Mouse (Mus musculus): ENCODE results near the gene Glrx5.
A peak's percentile ranks its signal among the peaks of the same experiment; 100 is the strongest.

The Glrx5 gene

DNA sequence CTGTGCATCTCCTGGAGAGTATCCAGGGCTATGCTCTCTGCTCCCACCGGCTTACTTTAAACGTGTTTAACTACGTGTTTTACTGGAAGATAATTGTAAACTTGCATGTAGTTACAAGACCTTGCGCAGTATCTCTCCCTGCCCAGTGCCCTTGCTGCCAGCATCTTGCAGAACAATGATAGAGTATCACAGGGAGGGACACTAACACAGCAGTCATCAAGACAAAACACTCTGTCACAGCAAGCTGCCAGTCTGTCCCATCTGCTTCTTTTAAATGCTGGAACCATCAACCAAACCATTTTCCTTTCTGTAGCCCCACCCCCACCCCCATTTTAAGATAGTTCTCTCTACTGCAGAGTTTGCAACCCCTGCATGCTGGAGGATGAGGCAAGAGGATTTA, 16.3 kb upstream of the Glrx5 start:
- no peak for TF ChIP-seq GATA4 (IDR thresholded peaks at IDR 0.05; ENCODE audit: insufficient replicate concordance, low read length)

DNA sequence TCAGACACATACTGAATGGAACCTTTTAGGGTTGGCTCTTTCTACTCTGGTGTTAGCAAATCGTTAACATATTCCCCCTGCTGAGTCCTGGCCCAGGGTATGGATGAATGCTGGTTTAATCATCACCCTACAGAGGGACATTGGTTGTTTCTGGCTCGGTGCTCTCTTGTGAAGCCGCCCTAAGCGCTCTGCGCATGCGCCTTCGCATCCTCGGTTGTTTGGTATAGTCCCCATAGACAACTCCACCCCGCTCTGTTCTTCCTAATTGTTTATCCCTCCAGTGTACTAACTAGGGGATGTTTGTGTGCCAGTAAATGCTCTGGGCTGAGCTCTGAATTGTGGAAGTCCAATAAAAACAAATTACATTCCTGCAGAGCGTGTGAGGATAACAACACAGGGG, 15.8 kb upstream of the Glrx5 start:
- no peak for TF ChIP-seq GATA4 (IDR thresholded peaks at IDR 0.05; ENCODE audit: insufficient replicate concordance, low read length)

DNA sequence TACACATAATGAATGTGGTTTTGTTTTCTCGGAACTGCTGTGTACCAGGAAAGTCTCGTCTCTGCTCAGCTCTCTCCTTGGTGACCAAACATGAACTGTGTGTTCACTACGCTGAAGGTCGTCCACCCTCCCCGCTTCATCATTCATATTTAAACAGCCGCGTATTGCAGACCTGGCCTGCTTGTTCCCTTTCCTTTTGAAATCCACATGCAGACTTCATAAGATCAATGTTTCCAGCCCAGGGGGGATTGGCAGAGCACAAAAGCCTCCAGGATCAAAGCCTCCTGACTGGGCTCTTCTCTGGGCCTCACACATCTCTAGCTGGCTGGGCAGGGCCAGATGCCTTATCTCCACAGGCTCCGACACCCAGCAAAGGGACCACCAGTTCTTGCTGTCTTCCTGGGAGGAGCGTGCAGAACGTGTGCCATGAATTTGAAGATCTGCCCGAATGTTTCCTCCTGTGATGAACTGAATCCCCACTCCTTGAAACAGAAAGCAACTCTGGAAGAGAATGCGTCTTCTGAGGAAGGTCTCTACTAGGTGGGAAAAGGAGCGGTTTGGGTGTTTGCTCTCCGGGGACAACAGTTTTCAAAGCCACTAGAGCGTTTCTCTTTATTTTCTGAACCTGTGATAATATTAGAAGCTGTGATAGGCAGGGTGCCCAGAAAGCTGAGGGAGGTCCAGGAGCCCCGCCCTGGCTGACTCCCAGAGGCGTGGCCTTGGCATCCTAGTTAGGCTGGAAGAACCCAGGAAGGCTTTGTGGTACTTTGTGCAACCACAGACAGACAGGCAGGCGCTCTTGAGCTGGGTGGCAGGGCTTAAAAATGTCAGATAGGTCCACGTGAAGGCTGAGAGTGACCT, 12.9 kb upstream of the Glrx5 start:
- TF ChIP-seq GATA4 (IDR thresholded peaks at IDR 0.05; ENCODE audit: insufficient replicate concordance, low read length), result no peak

DNA sequence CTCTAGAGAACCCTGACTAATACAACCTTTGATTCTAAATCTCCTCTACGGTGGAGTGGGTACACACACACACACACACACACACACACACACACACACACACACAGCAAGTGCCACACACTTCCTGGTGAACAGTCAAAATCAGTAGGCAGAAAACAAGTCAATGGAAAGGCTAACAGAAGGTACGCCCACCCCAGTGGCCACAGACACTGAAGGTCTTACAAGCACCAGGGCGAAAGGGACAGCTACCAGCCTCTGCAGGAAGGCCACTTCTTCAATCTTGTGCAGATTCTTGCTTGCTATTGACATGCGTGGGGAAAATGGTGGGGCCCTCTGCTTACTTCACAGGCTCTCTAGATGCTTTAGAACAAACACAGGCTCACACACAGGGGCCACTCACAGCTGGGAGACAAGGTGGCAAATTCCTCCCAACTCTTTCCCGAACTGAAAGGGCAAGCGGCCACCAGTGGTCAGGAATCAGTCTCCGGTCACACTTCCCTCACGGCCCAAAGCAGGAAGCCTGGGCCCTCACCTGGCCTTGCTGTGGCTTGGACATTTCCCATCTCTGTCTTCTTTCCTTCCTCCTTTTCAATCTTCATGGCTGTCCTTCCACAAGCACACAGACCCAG, 10.9 kb upstream of the Glrx5 start:
- TF ChIP-seq GATA4 (IDR thresholded peaks at IDR 0.05; ENCODE audit: insufficient replicate concordance, low read length), result no peak

DNA sequence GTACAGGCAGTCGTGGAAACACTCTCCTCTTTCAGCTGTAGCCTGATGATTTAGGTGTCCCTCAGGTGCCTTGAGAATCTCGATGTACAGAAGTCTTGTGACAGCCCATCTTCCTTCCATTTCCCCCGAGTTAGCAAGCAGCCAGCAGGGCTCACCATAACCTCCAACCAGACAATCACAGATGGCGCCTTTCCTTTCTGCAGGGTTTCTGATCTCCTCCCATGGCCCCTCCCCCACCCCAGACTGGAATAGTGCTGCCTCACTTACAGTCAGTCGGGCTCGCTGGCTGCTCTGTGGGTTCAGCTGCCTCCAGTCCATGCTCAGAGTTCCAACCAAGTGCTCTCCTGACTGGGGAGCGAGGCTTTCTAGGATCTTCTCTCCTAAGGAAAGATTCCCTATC, 10.3 kb upstream of the Glrx5 start:
- no peak for TF ChIP-seq GATA4 (IDR thresholded peaks at IDR 0.05; ENCODE audit: insufficient replicate concordance, low read length)

DNA sequence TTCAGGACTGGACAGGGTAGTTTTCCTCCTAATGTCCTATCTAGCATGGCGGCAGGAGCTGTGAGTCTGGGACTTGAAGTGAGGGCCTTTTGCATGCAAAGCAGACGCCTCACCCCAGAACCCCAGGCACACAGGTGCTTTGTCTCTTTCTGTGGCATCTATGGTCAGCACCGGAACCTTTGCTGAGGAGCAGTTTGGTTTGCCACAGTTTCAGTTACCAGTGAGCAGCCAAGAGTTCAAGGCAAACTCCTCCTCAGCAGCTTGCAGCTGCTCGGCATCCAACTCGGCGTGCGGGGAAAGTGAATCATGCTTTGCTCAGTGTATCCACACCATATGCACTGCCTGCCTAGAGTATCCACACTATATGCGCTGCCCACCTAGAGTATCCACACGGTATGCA, 9.7 kb upstream of the Glrx5 start:
- no peak for TF ChIP-seq GATA4 (IDR thresholded peaks at IDR 0.05; ENCODE audit: insufficient replicate concordance, low read length)

DNA sequence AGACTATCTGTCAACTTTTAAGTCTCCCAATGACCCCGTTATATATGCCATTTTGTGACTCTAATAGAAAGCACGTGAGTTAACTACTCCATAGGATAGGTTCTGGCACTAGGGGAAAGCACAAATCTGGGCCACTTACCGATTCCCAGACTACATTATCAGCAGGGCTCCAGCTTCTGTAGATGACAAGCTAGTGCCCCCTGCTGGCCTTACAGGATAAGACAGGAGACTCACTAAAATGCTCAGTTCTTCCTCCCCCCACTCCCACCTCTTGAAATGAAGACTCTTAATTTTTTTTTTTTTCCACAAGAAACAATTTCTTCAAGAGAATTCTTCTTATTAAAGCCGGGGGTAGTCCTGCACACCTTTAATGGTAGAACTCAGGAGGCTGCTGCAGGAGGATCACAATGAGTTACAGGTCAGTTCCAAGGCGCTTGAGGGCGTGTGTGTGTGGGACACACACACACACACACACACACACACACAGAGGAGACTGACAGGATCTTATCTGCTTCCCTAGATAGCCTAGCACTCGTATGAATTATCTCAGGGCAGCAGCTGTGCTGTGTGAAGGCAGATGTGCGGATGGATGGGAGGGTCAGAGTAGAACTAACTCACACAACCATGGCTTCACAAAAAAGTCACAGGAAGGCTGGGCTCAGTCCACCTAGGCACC, 7.1 kb upstream of the Glrx5 start:
- peak; percentile 49; the same call in 1 of the 2 replicates for TF ChIP-seq GATA4 (IDR thresholded peaks at IDR 0.05; ENCODE audit: insufficient replicate concordance, low read length)

DNA sequence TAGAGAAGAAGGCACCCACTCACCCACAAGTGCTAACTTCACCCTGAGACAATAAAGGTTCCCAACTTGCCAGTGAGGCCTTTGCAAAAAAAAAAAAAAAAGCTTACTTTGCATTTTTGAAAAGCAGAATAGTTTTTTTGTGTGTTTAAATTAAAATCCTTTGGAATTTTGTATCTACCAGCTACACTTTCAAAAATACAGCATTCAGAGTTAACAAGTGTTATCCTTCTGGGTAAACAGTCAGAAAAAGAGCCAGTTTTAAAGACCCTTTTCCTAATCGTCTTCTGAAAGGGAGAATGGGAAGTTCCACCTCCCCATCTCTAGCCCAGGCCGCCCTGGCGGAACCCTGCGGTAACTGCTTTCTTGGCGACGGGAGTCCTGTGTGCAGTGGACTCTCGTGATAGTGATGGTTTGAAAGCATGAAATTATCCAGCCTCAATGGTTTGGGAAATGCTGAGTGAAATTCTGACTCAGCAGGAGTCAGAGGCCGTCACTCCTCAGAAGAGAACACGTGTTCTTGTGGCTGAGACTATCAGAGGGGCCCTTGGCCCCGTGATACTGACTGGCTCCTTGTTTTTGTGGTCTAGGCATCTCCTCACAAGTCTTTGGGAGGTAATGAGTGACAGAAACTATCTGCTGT, 6.4 kb upstream of the Glrx5 start:
- no peak for TF ChIP-seq GATA4 (IDR thresholded peaks at IDR 0.05; ENCODE audit: insufficient replicate concordance, low read length)

DNA sequence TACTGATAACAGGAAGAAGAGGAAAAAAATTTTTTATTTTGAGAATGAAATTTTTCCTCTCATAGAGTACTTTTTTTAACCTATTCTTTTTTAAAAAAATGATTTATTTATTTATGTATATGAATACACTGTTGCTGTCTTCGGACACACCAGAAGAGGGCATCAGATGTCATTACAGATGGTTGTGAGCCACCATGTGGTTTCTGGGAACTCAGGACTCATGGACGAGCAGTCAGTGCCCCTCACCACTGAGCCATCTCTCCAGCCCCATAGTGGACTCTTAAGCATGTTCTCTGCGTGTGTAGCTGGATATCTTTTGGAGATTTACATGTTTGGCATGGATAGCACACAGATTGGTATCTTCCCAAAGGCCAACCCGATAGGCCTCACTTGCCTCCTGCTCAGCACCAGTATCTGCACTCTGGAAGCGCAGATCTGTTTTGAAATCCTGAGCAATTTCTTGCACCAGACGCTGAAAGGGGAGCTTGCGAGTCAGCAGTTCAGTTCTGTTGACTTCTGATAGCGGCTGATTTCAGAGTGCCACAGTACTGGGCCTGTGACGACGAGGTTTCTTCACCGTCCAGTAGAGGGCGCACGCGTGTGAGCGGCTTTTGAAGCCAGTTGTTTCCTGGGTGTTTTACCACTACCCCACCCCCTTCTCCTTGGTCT, 5.0 kb upstream of the Glrx5 start:
- peak; percentile 81; the same call in 1 of the 2 replicates for TF ChIP-seq GATA4 (IDR thresholded peaks at IDR 0.05; ENCODE audit: insufficient replicate concordance, low read length)

DNA sequence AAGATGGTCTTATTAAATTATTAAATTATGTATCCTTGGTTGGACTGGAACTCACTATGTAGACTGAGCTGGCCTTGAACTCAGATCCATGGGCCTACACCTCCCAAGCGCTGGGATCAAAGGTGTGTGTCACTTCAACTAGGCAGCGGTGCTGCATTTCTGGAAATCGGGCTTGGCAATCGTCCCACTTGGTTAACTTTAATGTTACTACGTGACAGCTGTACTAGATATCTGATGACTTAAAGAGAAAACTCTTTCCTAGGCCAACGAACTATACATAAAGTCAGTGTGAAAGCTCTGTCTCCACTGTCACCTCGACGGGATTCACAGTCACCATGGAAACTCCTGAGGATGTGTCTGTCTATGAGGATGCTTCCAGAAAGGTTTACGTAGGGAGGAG, 2.6 kb upstream of the Glrx5 start:
- no peak for TF ChIP-seq GATA4 (IDR thresholded peaks at IDR 0.05; ENCODE audit: insufficient replicate concordance, low read length)

DNA sequence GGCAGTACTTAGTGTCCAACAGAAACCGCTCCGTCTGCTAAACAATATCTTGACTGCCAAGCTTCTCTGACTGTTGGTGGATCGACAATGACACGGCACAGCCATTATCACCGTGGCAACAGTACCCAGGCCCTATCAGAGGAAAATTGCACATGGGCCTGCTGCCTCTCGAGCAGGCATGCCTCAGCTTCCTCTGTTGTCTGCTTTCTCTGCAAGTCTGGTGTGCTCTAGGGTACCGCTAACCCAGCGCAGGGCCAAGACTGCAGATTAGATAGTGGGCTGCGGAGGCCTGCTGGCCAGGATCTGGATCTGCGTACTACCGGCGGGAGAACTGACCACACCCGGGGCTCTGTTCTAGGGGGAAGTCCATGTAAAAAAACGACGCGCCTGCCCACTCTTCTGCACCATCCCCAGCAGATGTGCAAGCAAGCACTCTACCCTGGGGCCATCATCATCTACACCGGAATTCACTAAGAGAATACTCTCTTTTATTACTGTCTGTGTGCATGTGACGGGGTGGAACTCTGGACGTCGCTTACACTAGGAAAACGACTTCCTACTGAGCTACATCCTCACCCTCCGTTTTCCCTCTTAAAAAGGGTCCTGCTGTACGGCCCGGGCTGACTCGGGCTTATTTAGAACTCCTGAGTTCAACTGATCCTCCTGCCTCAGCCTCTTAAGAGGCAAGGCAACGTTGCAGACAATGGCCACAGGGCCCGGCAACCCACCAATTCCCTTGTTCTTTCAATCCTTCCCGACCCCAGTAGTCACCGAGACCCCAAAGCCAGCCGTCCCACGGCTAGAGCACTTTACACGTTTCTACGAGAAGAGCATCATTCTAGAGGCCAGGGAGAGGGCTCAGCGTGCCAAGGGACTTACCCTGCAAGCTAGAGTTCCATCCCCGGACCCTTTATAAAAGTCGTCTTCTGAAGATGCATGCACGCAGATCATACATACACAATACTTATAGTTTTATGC, 1.1 kb upstream of the Glrx5 start:
- peak; percentile 46; the same call in 1 of the 2 replicates for TF ChIP-seq GATA4 (IDR thresholded peaks at IDR 0.05; ENCODE audit: insufficient replicate concordance, low read length)

DNA sequence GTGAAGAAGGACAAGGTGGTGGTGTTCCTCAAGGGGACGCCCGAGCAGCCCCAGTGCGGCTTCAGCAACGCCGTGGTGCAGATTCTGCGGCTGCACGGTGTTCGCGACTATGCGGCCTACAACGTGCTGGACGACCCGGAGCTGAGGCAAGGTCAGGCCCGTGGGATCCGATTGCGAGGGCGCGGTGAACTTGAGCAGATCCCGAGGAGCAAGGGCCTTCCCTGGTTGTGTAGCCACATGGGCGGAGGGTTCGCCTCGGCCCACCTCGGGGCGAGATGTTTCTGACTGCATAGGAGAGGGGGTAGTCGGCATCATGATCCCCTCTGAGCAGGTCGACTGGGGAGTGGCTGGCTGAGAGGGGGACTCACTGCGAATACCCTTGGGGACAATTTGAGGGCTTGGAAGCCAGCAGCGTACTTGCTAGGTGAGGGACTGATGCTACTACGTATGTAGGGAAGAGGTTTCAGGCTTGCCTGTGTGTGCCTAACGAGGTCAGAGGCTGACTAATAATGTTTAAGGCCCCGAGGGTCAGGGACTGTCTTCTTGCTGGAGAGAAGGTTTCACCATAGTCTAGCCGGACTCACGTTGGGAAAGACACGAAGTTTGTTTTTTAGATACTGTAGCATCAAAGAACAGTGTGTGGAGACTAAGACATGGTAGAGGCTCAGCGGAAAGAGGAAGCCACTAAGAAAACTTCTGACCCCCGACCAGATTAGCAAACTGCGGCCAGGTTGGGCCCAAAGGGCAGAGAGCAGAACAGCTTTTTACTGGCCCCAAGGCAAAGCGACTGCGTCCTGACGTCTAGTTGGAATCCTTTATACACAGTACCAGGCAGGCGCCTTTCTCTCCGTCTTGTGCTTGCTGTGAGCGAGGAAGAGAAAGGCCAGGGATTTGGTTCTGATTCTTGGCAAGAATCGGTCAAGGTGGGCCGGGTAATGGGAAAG, 616 bp downstream of the Glrx5 start:
- TF ChIP-seq GATA4 (IDR thresholded peaks at IDR 0.05; ENCODE audit: insufficient replicate concordance, low read length), result no peak

Measured in liver, adult (tissue).